Mouse (Mus musculus): ENCODE measurements at regions not wholly inside any gene's neighbourhood (a gene's known extent, or its start where the extent isn't known, plus 50 kb on each side); places are given as distances from the start of the nearest gene placed in this dataset.

DNA sequence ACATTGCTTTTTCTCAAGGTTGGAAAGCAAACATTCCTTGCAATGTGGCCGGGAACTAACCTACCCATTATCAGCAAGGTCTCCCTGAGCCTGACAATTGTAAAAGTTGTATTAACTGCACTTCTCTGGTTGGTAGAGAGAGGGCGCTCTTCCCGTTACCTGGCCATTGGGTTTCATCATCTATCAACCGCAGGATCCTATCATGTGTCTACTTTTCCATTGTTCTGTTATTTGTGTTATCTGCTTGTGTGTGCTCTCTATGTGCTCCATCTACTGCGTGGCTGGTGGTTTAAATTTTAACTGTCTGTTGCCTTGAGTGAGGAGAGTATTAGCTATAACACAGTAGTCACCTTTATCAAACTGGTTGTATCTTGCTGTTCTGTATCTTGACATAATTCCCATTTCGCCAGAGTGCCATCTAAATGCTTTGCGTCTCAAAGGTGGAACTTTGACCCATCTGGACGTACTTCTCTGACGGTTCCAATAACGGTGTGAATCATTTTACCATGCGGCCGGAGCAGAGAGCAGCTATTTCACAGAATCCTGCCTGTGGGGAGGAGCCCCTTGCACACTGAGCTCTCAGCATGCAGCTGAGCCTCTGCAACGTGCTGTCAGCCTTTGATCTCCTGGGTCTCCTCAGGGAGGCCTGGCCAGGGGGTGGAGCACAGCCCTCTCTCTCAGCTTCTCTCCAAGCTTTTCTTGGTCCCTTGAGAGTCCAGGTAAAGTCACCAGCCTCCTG, 77.5 kb upstream of the A530016L24Rik start:
- Histone ChIP-seq H3K9me3 (replicated peaks) (no peaks in the 10 kb centered on the region), H3K4me1 (no peaks in the 10 kb centered on the region), H3K9ac (no peak overlapping the region), H3K27me3 (replicated peaks) (no peaks in the 10 kb centered on the region), H3K4me3 (no peak overlapping the region), H3K36me3 (no peaks in the 10 kb centered on the region), H3K27ac (no peak overlapping the region), H3K4me2 (no peak overlapping the region)
- no peak for ATAC-seq
- 28% methylated on average over 13 of the region's 13 CpGs for WGBS (ENCODE audit: insufficient replicate concordance)

DNA sequence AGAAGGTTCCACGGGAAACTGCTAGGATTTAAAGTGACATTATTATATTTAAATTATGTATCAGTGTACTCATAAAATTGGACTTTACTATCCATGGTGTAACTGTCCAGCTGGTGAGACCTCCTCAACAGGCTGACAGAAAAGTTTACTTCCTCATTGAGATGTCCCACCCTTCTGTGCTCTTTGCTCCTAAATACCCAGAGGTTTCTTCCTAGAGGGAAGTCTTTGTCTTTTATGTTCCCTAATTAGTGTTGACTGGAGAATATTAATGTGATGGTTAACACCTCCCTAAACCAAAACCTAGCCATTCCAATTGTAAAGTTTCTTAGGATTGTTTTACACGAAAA, 76.9 kb upstream of the A530016L24Rik start:
- ATAC-seq = no peak
- Histone ChIP-seq H3K9me3 (replicated peaks) (no peaks in the 10 kb centered on the region), H3K27me3 (replicated peaks) (no peaks in the 10 kb centered on the region), H3K4me2 (no peak overlapping the region), H3K36me3 (no peaks in the 10 kb centered on the region), H3K9ac (no peak overlapping the region), H3K27ac (no peak overlapping the region), H3K4me3 (no peak overlapping the region), H3K4me1 (no peaks in the 10 kb centered on the region)
- WGBS (ENCODE audit: insufficient replicate concordance) = 48% methylated on average over 2 of the region's 2 CpGs

DNA sequence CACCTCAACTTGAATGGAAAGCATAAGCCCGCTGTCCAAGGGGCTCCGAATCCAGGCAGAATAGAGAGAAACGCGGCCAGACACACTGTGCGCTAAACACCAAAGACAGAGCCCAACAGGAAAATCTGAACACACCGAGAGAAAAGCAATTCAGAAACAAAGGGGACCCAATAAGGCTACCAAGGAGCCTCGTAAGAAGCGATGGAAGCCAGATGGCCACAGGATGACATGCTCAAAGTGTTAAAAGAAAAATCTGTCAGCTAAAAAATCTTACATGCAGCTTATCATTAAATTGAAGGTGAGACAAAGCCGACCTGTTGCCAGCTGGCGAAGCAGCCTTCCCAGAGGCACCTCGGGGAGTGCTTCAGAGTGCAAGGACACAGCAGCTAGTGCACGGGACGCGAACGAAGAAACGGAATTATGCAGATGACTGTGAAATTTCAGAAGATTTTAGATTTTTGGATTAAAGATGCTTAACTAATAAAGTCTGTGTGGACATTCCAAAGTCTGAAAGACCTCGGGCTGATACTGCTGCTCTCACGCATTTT, 73.2 kb upstream of the A530016L24Rik start:
- no peaks in the 10 kb centered on the region for H3K27me3 ChIP-seq (replicated peaks)
- H3K4me3 ChIP-seq = no peak overlapping the region
- no peaks in the 10 kb centered on the region for H3K36me3 ChIP-seq
- H3K9ac ChIP-seq = no peak overlapping the region
- ATAC-seq = no peak
- H3K9me3 ChIP-seq (replicated peaks) = no peaks in the 10 kb centered on the region
- WGBS (ENCODE audit: insufficient replicate concordance) = 74% methylated on average over 18 of the region's 18 CpGs
- no peak overlapping the region for H3K4me2 ChIP-seq
- no peaks in the 10 kb centered on the region for H3K4me1 ChIP-seq
- H3K27ac ChIP-seq = no peak overlapping the region

DNA sequence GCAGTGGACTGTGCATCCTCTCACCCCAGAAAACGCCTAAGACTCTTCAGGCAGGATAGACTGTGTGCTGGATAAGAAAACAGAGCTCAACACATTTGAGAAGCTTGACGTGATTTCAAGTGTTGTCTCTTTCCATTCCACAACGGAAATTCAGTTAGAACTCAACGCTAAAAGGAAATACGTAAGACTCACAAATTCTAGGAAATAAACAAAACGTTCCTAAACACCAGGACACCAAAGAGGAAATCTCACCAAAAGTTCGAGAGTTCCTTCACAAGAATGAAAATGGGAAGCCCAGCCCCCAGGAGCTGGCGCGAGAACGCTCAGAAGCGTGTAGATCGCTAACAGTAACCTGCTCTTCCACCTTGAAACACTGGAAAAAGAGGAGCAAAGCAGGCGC, 72.7 kb upstream of the A530016L24Rik start:
- H3K4me1 ChIP-seq = no peaks in the 10 kb centered on the region
- H3K9ac ChIP-seq = no peak overlapping the region
- WGBS (ENCODE audit: insufficient replicate concordance) = 64% methylated on average over 13 of the region's 13 CpGs
- ATAC-seq = no peak
- H3K27me3 ChIP-seq (replicated peaks) = no peaks in the 10 kb centered on the region
- H3K4me2 ChIP-seq = no peak overlapping the region
- H3K36me3 ChIP-seq = no peaks in the 10 kb centered on the region
- no peak overlapping the region for H3K4me3 ChIP-seq
- H3K9me3 ChIP-seq (replicated peaks) = no peaks in the 10 kb centered on the region
- no peak overlapping the region for H3K27ac ChIP-seq

DNA sequence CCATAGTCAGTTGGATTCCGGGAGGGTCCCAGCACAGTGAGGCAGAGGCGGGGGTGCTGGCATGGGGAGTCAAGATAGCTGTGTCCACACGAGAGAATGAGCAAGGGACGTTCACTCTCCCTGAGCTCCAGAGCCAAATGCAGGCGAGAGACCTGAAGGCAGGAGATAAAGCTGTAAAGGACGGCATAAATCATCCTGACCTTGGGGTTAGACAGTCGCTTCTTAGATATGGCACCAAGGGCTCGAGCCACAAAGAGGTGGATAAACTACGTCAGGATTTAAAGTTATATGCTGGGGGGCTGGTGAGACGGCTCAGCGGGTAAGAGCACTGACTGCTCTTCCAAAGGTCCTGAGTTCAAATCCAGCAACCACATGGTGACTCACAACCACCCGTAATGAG, 70.6 kb upstream of the A530016L24Rik start:
- ATAC-seq = no peak
- 44% methylated on average over 12 of the region's 12 CpGs for WGBS (ENCODE audit: insufficient replicate concordance)
- Histone ChIP-seq H3K27ac (no peak overlapping the region), H3K4me3 (no peak overlapping the region), H3K4me1 (no peaks in the 10 kb centered on the region), H3K27me3 (replicated peaks) (no peaks in the 10 kb centered on the region), H3K36me3 (no peaks in the 10 kb centered on the region), H3K9ac (no peak overlapping the region), H3K4me2 (no peak overlapping the region), H3K9me3 (replicated peaks) (no peaks in the 10 kb centered on the region)

DNA sequence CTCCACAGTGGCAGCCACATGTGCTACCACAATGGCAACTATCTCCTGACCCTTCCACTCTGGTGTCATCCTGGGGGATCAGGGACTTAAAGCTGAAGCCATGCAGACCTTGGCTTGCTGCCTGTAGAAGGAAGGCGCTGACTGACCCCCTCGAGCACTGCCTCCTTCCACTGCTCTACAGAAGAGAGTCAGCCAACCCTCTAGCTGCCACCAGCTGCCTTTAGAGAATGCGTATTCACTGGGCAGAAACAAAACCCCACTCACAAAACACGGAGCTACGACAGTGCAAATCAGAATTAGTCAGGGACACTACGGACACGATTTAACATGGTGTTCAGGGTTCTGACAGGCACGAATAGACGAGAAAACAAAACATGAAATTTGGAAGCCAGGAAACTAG, 67.1 kb upstream of the A530016L24Rik start:
- 79% methylated on average over 9 of the region's 9 CpGs for WGBS (ENCODE audit: insufficient replicate concordance)
- no peaks in the 10 kb centered on the region for H3K27me3 ChIP-seq (replicated peaks)
- H3K9ac ChIP-seq = no peak overlapping the region
- ATAC-seq = no peak
- H3K27ac ChIP-seq = no peak overlapping the region
- no peak overlapping the region for H3K4me3 ChIP-seq
- no peak overlapping the region for H3K4me2 ChIP-seq
- H3K36me3 ChIP-seq = no peaks in the 10 kb centered on the region
- no peaks in the 10 kb centered on the region for H3K9me3 ChIP-seq (replicated peaks)
- H3K4me1 ChIP-seq = no peaks in the 10 kb centered on the region

DNA sequence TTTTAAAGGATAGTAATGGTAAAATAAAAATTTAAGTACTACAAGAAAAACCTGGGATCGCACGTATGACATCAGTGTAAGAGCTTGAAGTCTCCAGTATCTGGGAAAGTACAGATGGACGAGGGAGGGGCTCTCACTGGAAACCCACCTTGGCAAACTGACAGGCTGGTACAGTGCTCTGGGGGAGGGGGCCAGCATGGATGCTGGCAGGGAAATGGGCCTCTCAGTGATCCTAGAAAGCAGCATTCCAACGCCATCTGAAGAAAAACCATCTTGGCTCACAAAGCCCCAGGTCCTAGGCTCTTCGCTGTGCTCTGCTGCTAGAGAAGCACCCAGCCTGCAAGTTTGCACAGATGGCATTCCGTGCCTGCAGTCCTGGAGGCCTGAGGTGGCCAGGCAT, 65.1 kb upstream of the A530016L24Rik start:
- Histone ChIP-seq H3K27me3 (replicated peaks) (no peaks in the 10 kb centered on the region), H3K9ac (no peak overlapping the region), H3K27ac (no peak overlapping the region), H3K9me3 (replicated peaks) (no peaks in the 10 kb centered on the region), H3K4me2 (no peak overlapping the region), H3K4me1 (no peaks in the 10 kb centered on the region), H3K4me3 (no peak overlapping the region), H3K36me3 (no peaks in the 10 kb centered on the region)
- no peak for ATAC-seq
- WGBS (ENCODE audit: insufficient replicate concordance) = 66% methylated on average over 6 of the region's 6 CpGs

DNA sequence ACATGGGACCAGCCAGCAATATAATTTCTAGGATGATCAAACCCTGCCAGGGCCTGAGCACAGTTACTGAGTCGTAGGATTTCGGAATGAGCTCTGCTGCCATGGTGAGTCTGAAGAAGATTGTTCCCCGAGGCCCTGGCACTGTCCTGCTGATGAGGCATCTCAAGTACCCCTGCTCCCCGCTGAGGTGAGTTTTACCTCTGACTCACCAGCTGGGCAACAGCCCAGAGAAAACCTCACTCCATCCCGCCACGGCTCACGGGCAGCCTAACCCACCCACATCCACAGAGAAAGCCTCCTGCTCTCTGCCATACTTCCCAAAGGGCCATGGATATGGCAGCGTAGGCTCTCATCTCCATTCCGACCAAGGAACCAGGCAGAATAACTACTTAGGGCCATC, 62.6 kb upstream of the A530016L24Rik start:
- no peak for ATAC-seq
- no peaks in the 10 kb centered on the region for H3K9me3 ChIP-seq (replicated peaks)
- H3K4me3 ChIP-seq = no peak overlapping the region
- 75% methylated on average over 9 of the region's 9 CpGs for WGBS (ENCODE audit: insufficient replicate concordance)
- no peaks in the 10 kb centered on the region for H3K36me3 ChIP-seq
- H3K27me3 ChIP-seq (replicated peaks) = no peaks in the 10 kb centered on the region
- H3K4me1 ChIP-seq = no peaks in the 10 kb centered on the region
- no peak overlapping the region for H3K9ac ChIP-seq
- no peak overlapping the region for H3K4me2 ChIP-seq
- no peak overlapping the region for H3K27ac ChIP-seq

DNA sequence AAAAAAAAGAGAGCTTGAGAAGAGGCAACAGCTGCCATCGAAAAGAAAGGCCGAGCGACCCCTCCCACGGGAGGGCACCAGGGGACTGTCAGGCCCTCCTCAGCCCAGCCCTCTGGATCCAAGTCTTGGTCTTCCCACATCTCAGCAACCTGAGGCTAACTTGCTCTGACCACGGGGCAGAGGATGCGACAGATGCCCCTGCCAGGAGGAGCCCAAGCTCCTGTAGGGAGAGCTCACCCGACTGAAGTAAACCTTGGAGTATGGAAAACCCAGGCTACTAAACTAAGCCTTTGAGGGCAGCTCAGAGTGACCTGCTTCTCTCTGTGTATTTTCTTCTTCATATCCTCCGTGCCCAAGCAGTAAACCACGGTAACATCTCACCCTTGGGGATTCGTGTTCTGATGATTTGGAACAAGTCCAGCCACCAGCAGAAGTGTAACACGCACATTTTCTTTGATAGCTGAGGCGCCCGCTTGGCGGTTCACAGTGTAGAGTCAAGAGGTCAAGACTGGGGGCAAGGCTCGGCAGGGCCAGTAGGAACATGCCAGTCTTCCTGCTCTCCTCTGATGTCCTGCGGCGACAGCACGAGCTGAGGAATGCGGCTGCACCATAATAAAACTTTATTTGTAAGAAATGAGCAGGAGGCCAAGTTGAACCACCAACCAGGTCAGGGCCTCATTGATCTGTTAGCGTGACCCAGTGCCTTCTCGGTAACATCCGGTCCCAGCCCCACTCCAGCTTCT, 59.0 kb upstream of the A530016L24Rik start:
- no peak overlapping the region for H3K4me3 ChIP-seq
- WGBS (ENCODE audit: insufficient replicate concordance) = 75% methylated on average over 22 of the region's 22 CpGs
- H3K4me2 ChIP-seq = no peak overlapping the region
- no peak for ATAC-seq
- no peaks in the 10 kb centered on the region for H3K4me1 ChIP-seq
- no peaks in the 10 kb centered on the region for H3K9me3 ChIP-seq (replicated peaks)
- H3K27me3 ChIP-seq (replicated peaks) = no peaks in the 10 kb centered on the region
- H3K9ac ChIP-seq = no peak overlapping the region
- H3K36me3 ChIP-seq = no peaks in the 10 kb centered on the region
- no peak overlapping the region for H3K27ac ChIP-seq

DNA sequence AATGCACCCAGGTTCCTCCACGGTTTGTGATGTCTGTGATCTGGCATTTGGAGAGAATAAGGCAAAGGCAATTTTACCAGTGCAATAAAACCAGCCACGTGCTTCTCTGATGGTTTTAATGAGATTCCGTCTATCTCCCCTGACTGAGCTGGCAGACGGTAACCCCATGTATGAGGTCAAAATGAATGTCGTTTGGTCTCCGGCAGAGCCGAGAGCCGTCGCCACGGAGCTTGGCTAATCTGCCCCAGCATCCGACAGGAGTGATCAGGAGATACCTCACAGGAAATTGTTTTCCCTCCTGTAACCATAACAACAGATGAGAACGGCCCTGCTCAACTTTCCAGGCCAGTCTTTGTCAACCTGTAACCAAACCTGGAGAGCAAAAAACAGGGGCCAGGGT, 55.9 kb upstream of the A530016L24Rik start:
- no peak for ATAC-seq
- 26% methylated on average over 12 of the region's 12 CpGs for WGBS (ENCODE audit: insufficient replicate concordance)
- H3K4me3 ChIP-seq = no peak overlapping the region

DNA sequence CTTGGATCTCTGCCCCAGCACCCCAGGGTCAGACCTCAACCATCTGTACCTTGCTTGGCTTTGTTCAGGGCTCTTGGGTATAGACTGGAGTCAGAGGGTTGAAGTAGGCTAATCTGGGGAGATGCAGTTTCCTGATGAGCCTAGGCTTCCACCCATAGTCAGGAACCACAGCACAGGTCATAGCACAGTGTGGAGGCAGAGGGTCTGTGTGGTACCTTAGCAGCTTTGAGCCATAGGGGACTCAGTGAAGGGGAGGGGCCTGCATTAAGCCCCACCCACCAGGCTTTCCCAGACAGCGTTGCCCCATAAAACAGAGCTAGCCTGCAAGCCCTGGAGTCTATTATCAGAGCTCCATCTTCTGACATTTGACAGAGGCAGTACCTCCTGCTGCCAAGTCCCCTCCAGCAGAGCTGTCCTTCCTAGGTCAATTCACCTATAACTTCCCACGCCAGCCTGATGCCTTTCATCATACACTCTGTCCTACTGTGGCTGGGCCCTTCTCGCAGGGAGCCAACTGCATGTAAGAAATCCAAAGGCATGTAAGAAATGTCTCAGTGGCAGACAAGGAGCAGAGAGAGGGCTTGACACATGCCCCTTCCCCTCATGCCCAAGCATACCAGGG, 54.5 kb upstream of the A530016L24Rik start:
- no peak for ATAC-seq
- Histone ChIP-seq H3K36me3 (no peaks in the 10 kb centered on the region), H3K27me3 (replicated peaks) (peaks cover 4% of the 10 kb centered on the region), H3K4me3 (no peak overlapping the region), H3K4me2 (no peak overlapping the region), H3K27ac (no peak overlapping the region), H3K4me1 (no peaks in the 10 kb centered on the region), H3K9me3 (replicated peaks) (no peaks in the 10 kb centered on the region), H3K9ac (no peak overlapping the region)
- WGBS (ENCODE audit: insufficient replicate concordance) = 46% methylated on average over 3 of the region's 3 CpGs

More for the DNA sequence above, 55.9 kb upstream of the A530016L24Rik start:
- H3K4me2 ChIP-seq = no peak overlapping the region
- no peaks in the 10 kb centered on the region for H3K4me1 ChIP-seq
- H3K9ac ChIP-seq = no peak overlapping the region
- no peaks in the 10 kb centered on the region for H3K9me3 ChIP-seq (replicated peaks)
- H3K27me3 ChIP-seq (replicated peaks) = no peaks in the 10 kb centered on the region
- no peaks in the 10 kb centered on the region for H3K36me3 ChIP-seq
- no peak overlapping the region for H3K27ac ChIP-seq
